Comparison of ENCODE assay signal across 17 mouse cellular contexts in the genomic region with DNA sequence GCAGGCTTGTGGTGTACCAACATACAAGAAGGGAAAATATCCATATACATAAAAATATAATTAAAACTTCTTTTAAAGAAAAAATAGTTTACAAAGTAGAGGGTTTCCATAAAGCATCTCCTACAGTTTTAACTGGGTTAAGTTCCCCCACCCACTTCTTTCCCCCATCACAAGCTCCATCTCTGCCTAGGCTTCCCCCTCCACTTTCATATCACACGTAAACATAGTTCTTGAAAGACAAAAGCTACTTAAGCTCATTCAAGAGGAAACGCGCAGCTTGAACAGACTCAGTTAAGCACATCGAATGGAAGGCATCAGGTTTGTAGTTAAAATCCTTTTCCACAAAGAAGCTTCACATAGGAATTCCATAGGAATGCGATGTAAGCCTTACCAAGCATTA.
"Had no signal": no experiment of that assay in that cellular context is flagged by ENCODE, and none has a peak within 500 bp of the region (broad histone marks: within the 10 kb centered on the region; RNA-seq: fewer than 3 reads in every experiment).

No protein-coding gene starts in this region.

- H3K4me3 ChIP-seq: kidney, embryonic 15.5 days; limb, embryonic 13.5 days; liver, embryonic 15.5 days; megakaryocyte, embryonic 14.5 days; stomach, embryonic 15.5 days had no signal

- H3K9ac ChIP-seq: kidney, embryonic 15.5 days; limb, embryonic 13.5 days; liver, embryonic 15.5 days; lung, embryonic 14.5 days; stomach, embryonic 15.5 days had no signal

- H3K27ac ChIP-seq: kidney, embryonic 15.5 days; limb, embryonic 13.5 days; liver, embryonic 15.5 days; macrophage; stomach, embryonic 15.5 days had no signal

- H3K27me3 ChIP-seq: kidney, embryonic 15.5 days; limb, embryonic 13.5 days; liver, embryonic 15.5 days; stomach, embryonic 15.5 days had no signal

- DNase-seq: kidney, adult 2 months; kidney, postnatal 14 days; left cerebral cortex, postnatal 4 days; lung, embryonic 14.5 days; lung, postnatal 10 days; right cerebral cortex, adult 18-20 months; right cerebral cortex, postnatal 25 days; thymus, adult 2 months; thymus, postnatal 25 days had no signal

- H3K4me1 ChIP-seq: kidney, embryonic 15.5 days; limb, embryonic 13.5 days; liver, embryonic 15.5 days; stomach, embryonic 15.5 days had no signal

- H3K4me2 ChIP-seq: kidney, embryonic 15.5 days; limb, embryonic 13.5 days; liver, embryonic 15.5 days; lung, embryonic 14.5 days; midbrain, embryonic 11.5 days; stomach, embryonic 15.5 days had no signal

- H3K9me3 ChIP-seq: kidney, embryonic 15.5 days; liver, embryonic 15.5 days; stomach, embryonic 15.5 days had no signal

- ATAC-seq: midbrain, embryonic 16.5 days had no signal

- H3K36me3 ChIP-seq: kidney, embryonic 15.5 days; limb, embryonic 13.5 days; liver, embryonic 15.5 days; stomach, embryonic 15.5 days had no signal
